Mouse (Mus musculus) cerebellum, adult 2 months (tissue): ENCODE measurements at regions not wholly inside any gene's neighbourhood (a gene's known extent, or its start where the extent isn't known, plus 50 kb on each side); places are given as distances from the start of the nearest gene placed in this dataset.

Source experiments
- CTCF ChIP-seq: fragments of 200-500 bp; IDR thresholded peaks from 2 replicates; pipeline ENCODE4 v1.5.1; 2011; ENCODE audit warnings: low read depth, mild to moderate bottlenecking, control low read depth, low read length, moderate library complexity, borderline replicate concordance; ENCODE audit not compliant: insufficient read depth
- POLR2A ChIP-seq: fragments of 200-500 bp; IDR thresholded peaks from 2 replicates; pipeline ENCODE4 v1.6.1; 2011; ENCODE audit warnings: low read length, control low read depth, borderline replicate concordance; ENCODE audit not compliant: insufficient read depth

GRCm38 (mm10) chr2:54283876-54284275, 152.2 kb upstream of the Galnt13 start:
- TF ChIP-seq CTCF, result no peak
- no peak for TF ChIP-seq POLR2A
